Mouse (Mus musculus) granulocyte monocyte progenitor cell, adult 5-6 weeks (primary cell): ENCODE results near the gene Gmps. TPM values are rescaled to one million over a fixed set of nuclear protein-coding genes. Genes with fewer than 3 reads are reported as not detected.

Source experiments
- ATAC-seq: replicated peaks from 2 replicates; pipeline ENCODE4 v1.8.0; 2016; ENCODE audit warnings: mild to moderate bottlenecking, moderate TSS enrichment, inconsistent platforms; ENCODE audit not compliant: poor library complexity, severe bottlenecking
- total RNA-seq, 2 experiments: library from RNA; stranded (forward) in 1 of 2; stranded (reverse) in 1 of 2; fragments of 200-712, 200-1000 nt in 1 of 2; fragments of >200 nt in 1 of 2; fragmentation: Nextera tagmentation in 1 of 2; gene quantifications; 2 replicates each; pipeline ENCODE4 v1.2.3; 2014 to 2017

Gene Gmps
- total RNA-seq, 2 experiments from 2014 or later, result 38.2 to 51.1 TPM

GRCm38 (mm10) chr3:64039818-64040784 is 64.2 kb downstream of the Gmps start:
- peak; percentile 84 for ATAC-seq

Other genes with a start within 250 kb of the Gmps start
- gene Plch1, start 76.6 kb upstream of the Gmps start, total RNA-seq (2014; fragmentation: Nextera tagmentation), result 0.38 TPM in 1 of 2 replicates, not detected in the other
- gene Plch1, start 76.6 kb upstream of the Gmps start, total RNA-seq (2017), result 0.22 TPM in 1 of 2 replicates, not detected in the other
- gene E130311K13Rik, start 46.6 kb upstream of the Gmps start, total RNA-seq (2014; fragmentation: Nextera tagmentation), result 1.6 and 2.7 TPM in 2 replicates
- 4.8 and 6.2 TPM in 2 replicates for gene E130311K13Rik, start 46.6 kb upstream of the Gmps start, total RNA-seq (2017)
- 16.5 and 21.3 TPM in 2 replicates for gene Slc33a1, start 11.3 kb upstream of the Gmps start, total RNA-seq (2014; fragmentation: Nextera tagmentation)
- 22.3 and 29.4 TPM in 2 replicates for gene Slc33a1, start 11.3 kb upstream of the Gmps start, total RNA-seq (2017)
- gene Vmn2r1, start 105.4 kb downstream of the Gmps start, total RNA-seq (2014; fragmentation: Nextera tagmentation), result not detected in 2 replicates
- gene Vmn2r1, start 105.4 kb downstream of the Gmps start, total RNA-seq (2017), result not detected in 2 replicates
- not detected in 2 replicates for gene Vmn2r2, start 165.8 kb downstream of the Gmps start, total RNA-seq (2014; fragmentation: Nextera tagmentation)
- not detected in 2 replicates for gene Vmn2r2, start 165.8 kb downstream of the Gmps start, total RNA-seq (2017)